Mouse (Mus musculus): ENCODE results near the gene Map3k11. TPM values are rescaled to one million over a fixed set of nuclear protein-coding genes. Genes with fewer than 3 reads are reported as not detected.

Gene Map3k11
- polyA plus RNA-seq, 1 experiment from 2014 or later: 13.4 TPM

GRCm38 (mm10) chr19:5723934-5724548 is 35.5 kb downstream of the Map3k11 start:
- H3K4me2 ChIP-seq (replicated peaks; ENCODE audit: low read depth, low read length): 0 out of 2 replicates have a peak overlapping the region, but pooled peaks have one; percentile 7
- WGBS: 78% methylated on average over 4 of the region's 4 CpGs
- no peaks in the 10 kb centered on the region for H3K9me3 ChIP-seq (ENCODE audit: control insufficient read depth, low read length)
- peaks cover 23% of the 10 kb centered on the region; the same call in 1 of the 2 replicates for H3K36me3 ChIP-seq (ENCODE audit: control insufficient read depth, insufficient read depth, low read length)
- ATAC-seq (ENCODE audit: low FRiP score) (no peak), DNase-seq (ENCODE audit: low spot score) (no peak)
- H3K9ac ChIP-seq (ENCODE audit: low read depth, low read length): 0 out of 2 replicates have a peak overlapping the region, but pooled peaks have one; percentile 4
- no peak overlapping the region for H3K27ac ChIP-seq (ENCODE audit: low read depth, low read length)
- no peaks in the 10 kb centered on the region for H3K27me3 ChIP-seq (ENCODE audit: control insufficient read depth, insufficient read depth, low read length)
- H3K4me1 ChIP-seq (replicated peaks; ENCODE audit: control insufficient read depth, insufficient read depth, low read length): peaks cover 14% of the 10 kb centered on the region
- H3K4me3 ChIP-seq (ENCODE audit: low read depth, low read length): no peak overlapping the region

- H3K9ac ChIP-seq (ENCODE audit: low read depth, low read length): no peak overlapping the region
- no peaks in the 10 kb centered on the region for H3K27me3 ChIP-seq (ENCODE audit: control insufficient read depth, insufficient read depth, low read length)
- peaks cover 14% of the 10 kb centered on the region for H3K4me1 ChIP-seq (replicated peaks; ENCODE audit: control insufficient read depth, insufficient read depth, low read length)
- WGBS: 74% methylated on average over 7 of the region's 7 CpGs
- H3K36me3 ChIP-seq (ENCODE audit: control insufficient read depth, insufficient read depth, low read length): peaks cover 20% of the 10 kb centered on the region; the same call in 1 of the 2 replicates
- ATAC-seq (ENCODE audit: low FRiP score) (no peak), DNase-seq (ENCODE audit: low spot score) (no peak)
- peak overlapping the region; percentile 1 for H3K4me2 ChIP-seq (replicated peaks; ENCODE audit: low read depth, low read length)
- H3K27ac ChIP-seq (ENCODE audit: low read depth, low read length): no peak overlapping the region
- no peak overlapping the region for H3K4me3 ChIP-seq (ENCODE audit: low read depth, low read length)
- no peaks in the 10 kb centered on the region for H3K9me3 ChIP-seq (ENCODE audit: control insufficient read depth, low read length)
These were observed 36.0 kb downstream of the Map3k11 start for GRCm38 (mm10) chr19:5724549-5724941.

- Histone ChIP-seq H3K9me3 (ENCODE audit: control insufficient read depth, low read length) (no peaks in the 10 kb centered on the region), H3K4me1 (replicated peaks; ENCODE audit: control insufficient read depth, insufficient read depth, low read length) (peaks cover 14% of the 10 kb centered on the region), H3K4me3 (ENCODE audit: low read depth, low read length) (no peak overlapping the region; the same call in 1 of the 2 replicates), H3K27me3 (ENCODE audit: control insufficient read depth, insufficient read depth, low read length) (no peaks in the 10 kb centered on the region), H3K9ac (ENCODE audit: low read depth, low read length) (0 out of 2 replicates have a peak overlapping the region, but pooled peaks have one; percentile 34), H3K4me2 (replicated peaks; ENCODE audit: low read depth, low read length) (peak overlapping the region; percentile 1), H3K36me3 (ENCODE audit: control insufficient read depth, insufficient read depth, low read length) (peaks cover 14% of the 10 kb centered on the region; the same call in 1 of the 2 replicates), H3K27ac (ENCODE audit: low read depth, low read length) (no peak overlapping the region)
- no peak for ATAC-seq (ENCODE audit: low FRiP score)
- WGBS: 70% methylated on average over 12 of the region's 12 CpGs
- DNase-seq (ENCODE audit: low spot score): no peak
These were observed 36.6 kb downstream of the Map3k11 start for GRCm38 (mm10) chr19:5725029-5725707.

- no peaks in the 10 kb centered on the region for H3K9me3 ChIP-seq (ENCODE audit: control insufficient read depth, low read length)
- peak; percentile 56 for DNase-seq (ENCODE audit: low spot score)
- H3K9ac ChIP-seq (ENCODE audit: low read depth, low read length): peak within 1 kb of the TSS; percentile 49
- 0 out of 2 replicates have a peak within 1 kb of the TSS, but pooled peaks have one; percentile 11 for H3K27ac ChIP-seq (ENCODE audit: low read depth, low read length)
- ATAC-seq (ENCODE audit: low FRiP score): no peak
- no peaks in the 10 kb centered on the region for H3K27me3 ChIP-seq (ENCODE audit: control insufficient read depth, insufficient read depth, low read length)
- peaks cover 8% of the 10 kb centered on the region; the same call in 1 of the 2 replicates for H3K36me3 ChIP-seq (ENCODE audit: control insufficient read depth, insufficient read depth, low read length)
- 18% methylated on average over 38 of the region's 49 CpGs for WGBS
- peak within 1 kb of the TSS; percentile 26 for H3K4me3 ChIP-seq (ENCODE audit: low read depth, low read length)
- peak within 1 kb of the TSS; percentile 63 for H3K4me2 ChIP-seq (replicated peaks; ENCODE audit: low read depth, low read length)
- H3K4me1 ChIP-seq (replicated peaks; ENCODE audit: control insufficient read depth, insufficient read depth, low read length): peaks cover 16% of the 10 kb centered on the region
These were observed 37.4 kb downstream of the Map3k11 start, which contains the start of gene Ehbp1l1 for GRCm38 (mm10) chr19:5725767-5726515. Gene Ehbp1l1 (minus strand): TSS chr19:5726317.

GRCm38 (mm10) chr19:5726961-5727578 is 38.5 kb downstream of the Map3k11 start:
- H3K9ac ChIP-seq (ENCODE audit: low read depth, low read length): peak overlapping the region; percentile 53; the same call in 1 of the 2 replicates
- H3K4me3 ChIP-seq (ENCODE audit: low read depth, low read length): peak overlapping the region; percentile 98
- peak overlapping the region; percentile 96 for H3K4me2 ChIP-seq (replicated peaks; ENCODE audit: low read depth, low read length)
- ATAC-seq (ENCODE audit: low FRiP score): no peak
- no peak for DNase-seq (ENCODE audit: low spot score)
- peaks cover 3% of the 10 kb centered on the region; the same call in 1 of the 2 replicates for H3K36me3 ChIP-seq (ENCODE audit: control insufficient read depth, insufficient read depth, low read length)
- H3K4me1 ChIP-seq (replicated peaks; ENCODE audit: control insufficient read depth, insufficient read depth, low read length): peaks cover 16% of the 10 kb centered on the region
- H3K27ac ChIP-seq (ENCODE audit: low read depth, low read length): no peak overlapping the region
- no peaks in the 10 kb centered on the region for H3K9me3 ChIP-seq (ENCODE audit: control insufficient read depth, low read length)
- 82% methylated on average over 15 of the region's 15 CpGs for WGBS
- no peaks in the 10 kb centered on the region for H3K27me3 ChIP-seq (ENCODE audit: control insufficient read depth, insufficient read depth, low read length)

GRCm38 (mm10) chr19:5727701-5728100 is 39.2 kb downstream of the Map3k11 start:
- DNase-seq (ENCODE audit: low spot score): peak; percentile 95
- H3K4me3 ChIP-seq (ENCODE audit: low read depth, low read length): peak overlapping the region; percentile 98
- H3K9ac ChIP-seq (ENCODE audit: low read depth, low read length): peak overlapping the region; percentile 100
- no peaks in the 10 kb centered on the region; the same call in 1 of the 2 replicates for H3K36me3 ChIP-seq (ENCODE audit: control insufficient read depth, insufficient read depth, low read length)
- ATAC-seq (ENCODE audit: low FRiP score): no peak
- no peaks in the 10 kb centered on the region for H3K27me3 ChIP-seq (ENCODE audit: control insufficient read depth, insufficient read depth, low read length)
- WGBS: 7% methylated on average over 14 of the region's 14 CpGs
- peak overlapping the region; percentile 96 for H3K4me2 ChIP-seq (replicated peaks; ENCODE audit: low read depth, low read length)
- no peak overlapping the region for H3K27ac ChIP-seq (ENCODE audit: low read depth, low read length)
- H3K9me3 ChIP-seq (ENCODE audit: control insufficient read depth, low read length): no peaks in the 10 kb centered on the region
- H3K4me1 ChIP-seq (replicated peaks; ENCODE audit: control insufficient read depth, insufficient read depth, low read length): peaks cover 16% of the 10 kb centered on the region

GRCm38 (mm10) chr19:5728631-5729443 is 40.3 kb downstream of the Map3k11 start:
- H3K9me3 ChIP-seq (ENCODE audit: control insufficient read depth, low read length): no peaks in the 10 kb centered on the region
- 10% methylated on average over 37 of the region's 37 CpGs for WGBS
- H3K4me2 ChIP-seq (replicated peaks; ENCODE audit: low read depth, low read length): peak overlapping the region; percentile 96
- H3K27ac ChIP-seq (ENCODE audit: low read depth, low read length): peak overlapping the region; percentile 96
- H3K36me3 ChIP-seq (ENCODE audit: control insufficient read depth, insufficient read depth, low read length): no peaks in the 10 kb centered on the region
- DNase-seq (ENCODE audit: low spot score): peak; percentile 73
- peaks cover 16% of the 10 kb centered on the region for H3K4me1 ChIP-seq (replicated peaks; ENCODE audit: control insufficient read depth, insufficient read depth, low read length)
- H3K27me3 ChIP-seq (ENCODE audit: control insufficient read depth, insufficient read depth, low read length): no peaks in the 10 kb centered on the region
- peak overlapping the region; percentile 98 for H3K4me3 ChIP-seq (ENCODE audit: low read depth, low read length)
- H3K9ac ChIP-seq (ENCODE audit: low read depth, low read length): peak overlapping the region; percentile 100
- ATAC-seq (ENCODE audit: low FRiP score): peak; percentile 55
